Mouse (Mus musculus) central nervous system, embryonic 18 days (tissue): ENCODE data around the gene Sell. TPM values are rescaled to one million over a fixed set of nuclear protein-coding genes. Genes with fewer than 3 reads are reported as not detected.

Experiments used
- polyA plus RNA-seq: library from polyadenylated mRNA; depleted of rRNA; stranded (reverse); fragments of >200 nt; gene quantifications from 2 replicates; pipeline ENCODE4 v1.2.3, GENCODE M21; 2012; rRNA removed

Sell gene
- polyA plus RNA-seq = 0.14 and 0.25 TPM in 2 replicates

GRCm38 (mm10) chr1:164061925-164062324 is at the start of gene Sell:
Gene Sell (plus strand): TSS chr1:164061982.

GRCm38 (mm10) chr1:164047934-164048333 is 13.8 kb upstream of the Sell start, which contains the start of gene Sele:
Gene Sele (plus strand): TSS chr1:164048234.

DNA sequence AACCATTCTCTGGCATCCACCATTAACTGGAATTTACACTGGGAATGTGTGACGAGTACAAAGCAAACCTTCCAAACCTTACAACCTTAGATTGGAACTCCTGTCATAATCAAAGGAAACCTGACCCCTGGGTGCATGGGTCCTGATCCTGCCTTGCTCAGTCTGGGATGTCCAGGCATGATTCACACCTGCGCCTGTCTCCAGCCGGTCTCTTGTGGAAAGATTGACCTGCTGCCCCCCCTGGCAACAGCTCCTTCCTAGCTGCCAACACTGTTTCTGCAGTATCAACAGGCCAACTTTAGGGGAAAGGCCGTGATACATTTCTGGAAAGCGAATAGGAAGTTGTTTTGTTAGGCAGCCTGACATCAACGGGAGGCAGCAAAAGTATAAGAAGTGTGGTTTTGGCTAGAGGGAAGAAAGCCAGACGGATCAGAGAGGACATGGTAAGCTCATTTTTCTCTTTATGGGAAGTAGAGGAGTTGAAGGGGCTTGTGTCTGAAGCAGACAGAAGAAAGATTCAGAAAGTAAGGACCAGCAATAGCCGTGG is 53.2 kb downstream of the Sell start, which contains the start of gene Selp:
Gene Selp (plus strand): TSS at position 318 of the 547 bp plus-strand sequence.

Other genes starting within 250 kb of the Sell start
- gene Scyl3, start 132.9 kb upstream of the Sell start, polyA plus RNA-seq = 17.5 and 18.5 TPM in 2 replicates
- 5.3 and 5.7 TPM in 2 replicates for gene BC055324, start 67.2 kb upstream of the Sell start, polyA plus RNA-seq
- gene Mettl18, start 67.1 kb upstream of the Sell start, polyA plus RNA-seq = 4.2 TPM in 2 replicates
- gene Sele, start 13.7 kb upstream of the Sell start, polyA plus RNA-seq = 0.03 TPM in 2 replicates
- gene Selp, start 53.3 kb downstream of the Sell start, polyA plus RNA-seq = 0.08 and 0.16 TPM in 2 replicates
- gene F5, start 89.9 kb downstream of the Sell start, polyA plus RNA-seq = 0.14 and 0.20 TPM in 2 replicates
- gene Slc19a2, start 187.1 kb downstream of the Sell start, polyA plus RNA-seq = 7.9 and 8.0 TPM in 2 replicates
- gene Ccdc181, start 213.6 kb downstream of the Sell start, polyA plus RNA-seq = 14.9 and 17.5 TPM in 2 replicates
- 19.3 and 19.5 TPM in 2 replicates for gene Nme7, start 242.1 kb downstream of the Sell start, polyA plus RNA-seq
- gene Blzf1, start 245.5 kb downstream of the Sell start, polyA plus RNA-seq = 14.3 and 16.7 TPM in 2 replicates